Mouse (Mus musculus): ENCODE measurements around the gene Nfkbia. TPM values are rescaled to one million over a fixed set of nuclear protein-coding genes. Genes with fewer than 3 reads are reported as not detected.

Gene Nfkbia
- total and polyA plus RNA-seq, 2 experiments from 2014 or later, result 65.1 to 67.1 TPM

GRCm38 (mm10) chr12:55462456-55462855, 30.0 kb downstream of the Nfkbia start:
- Histone ChIP-seq H3K27ac (ENCODE audit: low read depth) (no peak overlapping the region), H3K4me1 (ENCODE audit: control insufficient read depth, insufficient read depth) (peaks cover 41% of the 10 kb centered on the region), H3K9ac (replicated peaks; ENCODE audit: low read depth, low read length) (no peak overlapping the region), H3K9me3 (replicated peaks; ENCODE audit: control insufficient read depth, low read length) (no peaks in the 10 kb centered on the region), H3K4me2 (ENCODE audit: low read depth, low read length) (no peak overlapping the region), H3K36me3 (replicated peaks; ENCODE audit: control insufficient read depth, insufficient read depth, low read length) (no peaks in the 10 kb centered on the region), H3K4me3 (ENCODE audit: low read depth, low read length) (no peak overlapping the region), H3K27me3 (ENCODE audit: control insufficient read depth, insufficient read depth, low read length) (no peaks in the 10 kb centered on the region)
- ATAC-seq (ENCODE audit: insufficient read depth, low read depth) (no peak), DNase-seq (ENCODE audit: low spot score) (no peak)
- TF ChIP-seq CTCF (IDR thresholded peaks at IDR 0.05; ENCODE audit: low read depth), result no peak
- no peak for TF ChIP-seq EP300 (IDR thresholded peaks at IDR 0.05; ENCODE audit: low read depth)
- WGBS, result 56% methylated on average over 6 of the region's 6 CpGs

- Histone ChIP-seq H3K36me3 (replicated peaks; ENCODE audit: control insufficient read depth, insufficient read depth, low read length) (no peaks in the 10 kb centered on the region), H3K4me2 (ENCODE audit: low read depth, low read length) (no peak overlapping the region), H3K9me3 (replicated peaks; ENCODE audit: control insufficient read depth, low read length) (no peaks in the 10 kb centered on the region), H3K4me1 (ENCODE audit: control insufficient read depth, insufficient read depth) (peaks cover 37% of the 10 kb centered on the region), H3K27me3 (ENCODE audit: control insufficient read depth, insufficient read depth, low read length) (no peaks in the 10 kb centered on the region), H3K4me3 (ENCODE audit: low read depth, low read length) (no peak overlapping the region), H3K9ac (replicated peaks; ENCODE audit: low read depth, low read length) (no peak overlapping the region), H3K27ac (ENCODE audit: low read depth) (peak overlapping the region; percentile 47)
- 59% methylated on average over 6 of the region's 6 CpGs for WGBS
- no peak for TF ChIP-seq EP300 (IDR thresholded peaks at IDR 0.05; ENCODE audit: low read depth)
- no peak for TF ChIP-seq CTCF (IDR thresholded peaks at IDR 0.05; ENCODE audit: low read depth)
- DNase-seq (ENCODE audit: low spot score) (peak; percentile 3), ATAC-seq (ENCODE audit: insufficient read depth, low read depth) (no peak)
Measured at GRCm38 (mm10) chr12:55461767-55462166, 30.7 kb downstream of the Nfkbia start.

GRCm38 (mm10) chr12:55460900-55461299, 31.5 kb downstream of the Nfkbia start:
- no peaks in the 10 kb centered on the region for H3K9me3 ChIP-seq (replicated peaks; ENCODE audit: control insufficient read depth, low read length)
- H3K9ac ChIP-seq (replicated peaks; ENCODE audit: low read depth, low read length), result no peak overlapping the region
- H3K27ac ChIP-seq (ENCODE audit: low read depth), result peak overlapping the region; percentile 47; the same call in 1 of the 2 replicates
- no peaks in the 10 kb centered on the region for H3K36me3 ChIP-seq (replicated peaks; ENCODE audit: control insufficient read depth, insufficient read depth, low read length)
- no peak for TF ChIP-seq CTCF (IDR thresholded peaks at IDR 0.05; ENCODE audit: low read depth)
- no peak for TF ChIP-seq EP300 (IDR thresholded peaks at IDR 0.05; ENCODE audit: low read depth)
- peaks cover 36% of the 10 kb centered on the region for H3K4me1 ChIP-seq (ENCODE audit: control insufficient read depth, insufficient read depth)
- no peak overlapping the region for H3K4me3 ChIP-seq (ENCODE audit: low read depth, low read length)
- ATAC-seq (ENCODE audit: insufficient read depth, low read depth) (no peak), DNase-seq (ENCODE audit: low spot score) (no peak)
- no peaks in the 10 kb centered on the region for H3K27me3 ChIP-seq (ENCODE audit: control insufficient read depth, insufficient read depth, low read length)
- whole genome bisulfite sequencing, result 58% methylated on average over 4 of the region's 4 CpGs
- H3K4me2 ChIP-seq (ENCODE audit: low read depth, low read length), result no peak overlapping the region

- Histone ChIP-seq H3K4me2 (ENCODE audit: low read depth, low read length) (no peak overlapping the region), H3K9ac (replicated peaks; ENCODE audit: low read depth, low read length) (no peak overlapping the region), H3K9me3 (replicated peaks; ENCODE audit: control insufficient read depth, low read length) (no peaks in the 10 kb centered on the region), H3K4me3 (ENCODE audit: low read depth, low read length) (no peak overlapping the region), H3K4me1 (ENCODE audit: control insufficient read depth, insufficient read depth) (peaks cover 28% of the 10 kb centered on the region), H3K36me3 (replicated peaks; ENCODE audit: control insufficient read depth, insufficient read depth, low read length) (no peaks in the 10 kb centered on the region), H3K27me3 (ENCODE audit: control insufficient read depth, insufficient read depth, low read length) (no peaks in the 10 kb centered on the region), H3K27ac (ENCODE audit: low read depth) (no peak overlapping the region)
- no peak for TF ChIP-seq EP300 (IDR thresholded peaks at IDR 0.05; ENCODE audit: low read depth)
- no peak for TF ChIP-seq CTCF (IDR thresholded peaks at IDR 0.05; ENCODE audit: low read depth)
- WGBS, result 38% methylated on average over 8 of the region's 8 CpGs
- ATAC-seq (ENCODE audit: insufficient read depth, low read depth) (no peak), DNase-seq (ENCODE audit: low spot score) (no peak)
Measured at GRCm38 (mm10) chr12:55459739-55460138, 32.7 kb downstream of the Nfkbia start.

- Histone ChIP-seq H3K4me3 (ENCODE audit: low read depth, low read length) (no peak overlapping the region), H3K9me3 (replicated peaks; ENCODE audit: control insufficient read depth, low read length) (no peaks in the 10 kb centered on the region), H3K27ac (ENCODE audit: low read depth) (no peak overlapping the region), H3K4me1 (ENCODE audit: control insufficient read depth, insufficient read depth) (peaks cover 18% of the 10 kb centered on the region), H3K36me3 (replicated peaks; ENCODE audit: control insufficient read depth, insufficient read depth, low read length) (no peaks in the 10 kb centered on the region), H3K27me3 (ENCODE audit: control insufficient read depth, insufficient read depth, low read length) (no peaks in the 10 kb centered on the region), H3K4me2 (ENCODE audit: low read depth, low read length) (no peak overlapping the region), H3K9ac (replicated peaks; ENCODE audit: low read depth, low read length) (no peak overlapping the region)
- DNase-seq (ENCODE audit: low spot score), result no peak
- no peak for ATAC-seq (ENCODE audit: insufficient read depth, low read depth)
- no peak for TF ChIP-seq EP300 (IDR thresholded peaks at IDR 0.05; ENCODE audit: low read depth)
- no peak for TF ChIP-seq CTCF (IDR thresholded peaks at IDR 0.05; ENCODE audit: low read depth)
- WGBS, result 85% methylated on average over 5 of the region's 5 CpGs
Measured at GRCm38 (mm10) chr12:55456893-55457292, 35.6 kb downstream of the Nfkbia start.

- no peaks in the 10 kb centered on the region for H3K36me3 ChIP-seq (replicated peaks; ENCODE audit: control insufficient read depth, insufficient read depth, low read length)
Measured at GRCm38 (mm10) chr12:55456136-55456535, 36.3 kb downstream of the Nfkbia start.

More at GRCm38 (mm10) chr12:55456136-55456535, 36.3 kb downstream of the Nfkbia start:
- no peak overlapping the region for H3K27ac ChIP-seq (ENCODE audit: low read depth)
- peaks cover 11% of the 10 kb centered on the region for H3K4me1 ChIP-seq (ENCODE audit: control insufficient read depth, insufficient read depth)
- WGBS, result 60% methylated on average over 3 of the region's 3 CpGs
- H3K9ac ChIP-seq (replicated peaks; ENCODE audit: low read depth, low read length), result no peak overlapping the region
- no peak overlapping the region for H3K4me2 ChIP-seq (ENCODE audit: low read depth, low read length)
- H3K27me3 ChIP-seq (ENCODE audit: control insufficient read depth, insufficient read depth, low read length), result no peaks in the 10 kb centered on the region
- H3K9me3 ChIP-seq (replicated peaks; ENCODE audit: control insufficient read depth, low read length), result no peaks in the 10 kb centered on the region
- TF ChIP-seq EP300 (IDR thresholded peaks at IDR 0.05; ENCODE audit: low read depth) (no peak), CTCF (IDR thresholded peaks at IDR 0.05; ENCODE audit: low read depth) (no peak)
- ATAC-seq (ENCODE audit: insufficient read depth, low read depth) (no peak), DNase-seq (ENCODE audit: low spot score) (no peak)
- no peak overlapping the region for H3K4me3 ChIP-seq (ENCODE audit: low read depth, low read length)
